8 mouse cellular contexts compared by ENCODE assay signal in genomic region chr4:149988931-149989556, GRCm38 (mm10). TPM values are rescaled to one million over a fixed set of nuclear protein-coding genes. Genes with fewer than 3 reads are reported as not detected.
DNase-seq lines count a peak whose midpoint lies in the region.

No protein-coding gene starts in this region.

- intact Hi-C loops in left cerebral cortex, postnatal 25 days (cut with DNase I): no loop called here

- peak; percentile 93 to 97 for DNase-seq in adrenal gland, adult (ENCODE audit: inconsistent age in 2 of 2, low spot score in 1 of 2)
- DNase-seq in embryo, embryonic 10 days (ENCODE audit: low spot score): peak; percentile 95
- peak; percentile 77 to 89 for DNase-seq in gastrocnemius, adult 8-10 months (ENCODE audit: low spot score in 2 of 2)
- peak; percentile 91 for DNase-seq in induced T-regulatory cell, adult 2 months (ENCODE audit: low read depth)
- peak; percentile 85 to 91 for DNase-seq in left cerebral cortex, postnatal 25 days (ENCODE audit: low spot score in 2 of 2)
- DNase-seq in mesoderm, embryonic 11.5 days (ENCODE audit: low read depth, low spot score): peak; percentile 83
- DNase-seq in right cerebral cortex, postnatal 36 days (ENCODE audit: low spot score in 2 of 2): peak; percentile 81 to 84
- DNase-seq in yolk sac, embryonic 10.5 days (ENCODE audit: low spot score): peak; percentile 91

RNA-seq across cellular contexts. Expression of gene H6pd, which starts 19.8 kb away (rescaled TPM):
- 10 to 100 TPM; 47.5 to 82.4 (median 65.4) TPM for total RNA-seq in gastrocnemius, adult 8-10 months (2022)
- total RNA-seq in left cerebral cortex, postnatal 25 days (2021): 10 to 100 TPM; 10.8 to 12.0 TPM

RNA-seq across cellular contexts. Expression of gene Spsb1, which starts 34.2 kb away (rescaled TPM):
- total RNA-seq in gastrocnemius, adult 8-10 months (2022): 10 to 100 TPM in 1 of 4 experiments, 1 to 10 TPM in 3; 3.6 to 10.5 (median 4.7) TPM
- 10 to 100 TPM; 14.4 to 14.9 TPM for total RNA-seq in left cerebral cortex, postnatal 25 days (2021)

Comparison
In these comparisons a context has a peak if more than half of its experiments do, and no peak if none do; other contexts are left out.
1. Peak in every context shown above with its lines: DNase-seq.